Mouse (Mus musculus) c-Kit-negative CD71-positive TER-119-positive erythroid progenitor cells, embryonic 14.5 days (primary cell): ENCODE measurements around the gene Prkcq.

Source experiments
- DNase-seq: peaks from one replicate; pipeline ENCODE4 v3.0.0-alpha.2; 2013; ENCODE audit warnings: low read depth, low spot score

Prkcq gene

GRCm38 (mm10) chr2:11218122-11218521, 46.2 kb downstream of the Prkcq start:
- DNase-seq: no peak

GRCm38 (mm10) chr2:11219262-11219661, 47.4 kb downstream of the Prkcq start:
- DNase-seq: no peak

GRCm38 (mm10) chr2:11224808-11225484, 53.0 kb downstream of the Prkcq start:
- no peak for DNase-seq

- DNase-seq: no peak
Measured at GRCm38 (mm10) chr2:11225485-11225876, 53.6 kb downstream of the Prkcq start.

- DNase-seq: no peak
Measured at GRCm38 (mm10) chr2:11226555-11226954, 54.6 kb downstream of the Prkcq start.

GRCm38 (mm10) chr2:11229126-11229525, 57.2 kb downstream of the Prkcq start:
- DNase-seq: no peak

- no peak for DNase-seq
Measured at GRCm38 (mm10) chr2:11231118-11231517, 59.2 kb downstream of the Prkcq start.

GRCm38 (mm10) chr2:11231988-11232387, 60.1 kb downstream of the Prkcq start:
- no peak for DNase-seq

- DNase-seq: no peak
Measured at GRCm38 (mm10) chr2:11238254-11238653, 66.3 kb downstream of the Prkcq start.

- no peak for DNase-seq
Measured at GRCm38 (mm10) chr2:11239523-11239922, 67.6 kb downstream of the Prkcq start.

GRCm38 (mm10) chr2:11245926-11246325, 74.0 kb downstream of the Prkcq start:
- no peak for DNase-seq

- no peak for DNase-seq
Measured at GRCm38 (mm10) chr2:11253945-11254344, 82.0 kb downstream of the Prkcq start.

GRCm38 (mm10) chr2:11254446-11254845, 82.5 kb downstream of the Prkcq start:
- no peak for DNase-seq

GRCm38 (mm10) chr2:11257260-11257850, 85.4 kb downstream of the Prkcq start:
- DNase-seq: no peak

- no peak for DNase-seq
Measured at GRCm38 (mm10) chr2:11258181-11258580, 86.3 kb downstream of the Prkcq start.

GRCm38 (mm10) chr2:11259361-11259760, 87.5 kb downstream of the Prkcq start:
- no peak for DNase-seq

GRCm38 (mm10) chr2:11264836-11265235, 92.9 kb downstream of the Prkcq start:
- no peak for DNase-seq

GRCm38 (mm10) chr2:11265455-11265854, 93.5 kb downstream of the Prkcq start:
- DNase-seq: no peak

- DNase-seq: no peak
Measured at GRCm38 (mm10) chr2:11266294-11266693, 94.4 kb downstream of the Prkcq start.

- DNase-seq: no peak
Measured at GRCm38 (mm10) chr2:11278965-11279364, 107.1 kb downstream of the Prkcq start.

GRCm38 (mm10) chr2:11280247-11280646, 108.3 kb downstream of the Prkcq start:
- DNase-seq: no peak

GRCm38 (mm10) chr2:11287834-11288530, 116.1 kb downstream of the Prkcq start:
- no peak for DNase-seq

- DNase-seq: peak; percentile 34
Measured at GRCm38 (mm10) chr2:11288531-11288846, 116.6 kb downstream of the Prkcq start.
